Mouse (Mus musculus): ENCODE results near the gene Mymx.

Gene Mymx

GRCm38 (mm10) chr17:45567162-45567601 is 34.7 kb downstream of the Mymx start:
- DNase-seq: no peak

GRCm38 (mm10) chr17:45566360-45567161 is 35.3 kb downstream of the Mymx start:
- DNase-seq: no peak

GRCm38 (mm10) chr17:45566031-45566359 is 35.9 kb downstream of the Mymx start:
- no peak for DNase-seq

- no peak for DNase-seq
These were observed 36.8 kb downstream of the Mymx start for GRCm38 (mm10) chr17:45565103-45565502.

- no peak for DNase-seq
These were observed 37.3 kb downstream of the Mymx start for GRCm38 (mm10) chr17:45564531-45565084.

GRCm38 (mm10) chr17:45563655-45564530 is 38.0 kb downstream of the Mymx start, which contains the start of gene Slc35b2:
Gene Slc35b2 (plus strand): TSS chr17:45563874.
- peak; percentile 90 for DNase-seq

- no peak for DNase-seq
These were observed 38.7 kb downstream of the Mymx start for GRCm38 (mm10) chr17:45563216-45563615.

GRCm38 (mm10) chr17:45559732-45560525 is 42.0 kb downstream of the Mymx start:
- peak; percentile 70 for DNase-seq

GRCm38 (mm10) chr17:45557998-45558862 is 43.7 kb downstream of the Mymx start:
- no peak for DNase-seq

- no peak for DNase-seq
These were observed 44.6 kb downstream of the Mymx start for GRCm38 (mm10) chr17:45557246-45557824.

- DNase-seq: no peak
These were observed 45.2 kb downstream of the Mymx start for GRCm38 (mm10) chr17:45556514-45557245.

GRCm38 (mm10) chr17:45556107-45556489 is 45.8 kb downstream of the Mymx start:
- peak; percentile 32 for DNase-seq

- DNase-seq: peak; percentile 93
These were observed 46.3 kb downstream of the Mymx start, which contains the start of gene Nfkbie for GRCm38 (mm10) chr17:45555452-45556106. Gene Nfkbie (plus strand): TSS chr17:45555703.

- DNase-seq: peak; percentile 19
These were observed 47.5 kb downstream of the Mymx start for GRCm38 (mm10) chr17:45554420-45554819.

GRCm38 (mm10) chr17:45553065-45553464 is 48.8 kb downstream of the Mymx start:
- no peak for DNase-seq

GRCm38 (mm10) chr17:45551816-45552451 is 50.0 kb downstream of the Mymx start:
- DNase-seq: peak; percentile 84

- DNase-seq: no peak
These were observed 50.6 kb downstream of the Mymx start for GRCm38 (mm10) chr17:45551249-45551796.
